Mouse (Mus musculus) frontal cortex, adult 2 months (tissue): ENCODE data around the gene Ptprm. TPM values are rescaled to one million over a fixed set of nuclear protein-coding genes. Genes with fewer than 3 reads are reported as not detected.

Source experiments
- DNase-seq, 2 experiments: peaks; one replicate each; pipeline ENCODE4 v3.0.0; 2022; ENCODE audit warnings: low spot score in 1 of 2; ENCODE audit errors: extremely low spot score in 1 of 2
- polyA plus RNA-seq: library from polyadenylated mRNA; depleted of rRNA; stranded (reverse); fragments of >200 nt; gene quantifications from 2 replicates; pipeline ENCODE4 v1.2.3, GENCODE M21; 2012

Gene Ptprm
- polyA plus RNA-seq, 1 experiment: 34.7 TPM

DNA sequence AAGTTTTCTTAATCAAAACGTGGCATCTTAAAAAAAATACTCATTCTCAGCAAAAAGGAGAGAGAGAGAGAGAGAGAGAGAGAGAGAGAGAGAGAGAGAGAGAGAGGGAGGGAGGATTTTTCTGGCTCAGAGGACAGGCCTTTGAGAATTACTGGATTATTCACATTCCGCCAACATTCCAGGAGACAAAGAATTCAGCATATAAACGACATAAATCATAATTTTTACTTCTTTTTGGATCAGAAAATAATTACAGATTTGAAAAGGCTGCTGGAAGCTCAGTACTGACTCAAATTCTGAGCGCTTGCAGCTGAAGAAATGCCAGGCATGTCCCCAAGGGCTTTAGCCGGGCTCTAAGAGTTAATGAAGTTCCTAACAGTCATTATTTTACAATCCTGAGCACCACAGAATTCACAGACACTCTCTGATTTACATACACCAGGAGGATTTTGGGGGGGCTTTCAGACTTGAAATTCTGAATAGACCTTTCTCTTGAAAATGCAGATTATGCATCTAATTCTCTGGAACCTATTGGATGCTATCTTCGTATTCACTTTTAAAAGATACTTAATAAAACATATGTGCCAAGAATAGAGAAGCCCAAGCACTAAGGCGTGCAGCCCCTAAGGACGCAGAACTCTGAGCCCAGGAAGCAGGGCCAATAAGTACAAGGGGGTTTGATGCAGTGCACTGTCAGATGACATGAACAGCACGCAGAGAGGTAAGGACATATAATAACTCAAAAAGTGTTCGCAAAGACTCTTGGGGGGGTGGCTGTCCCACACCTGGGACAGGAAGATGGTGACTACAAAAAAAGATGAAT lies 112.1 kb downstream of the Ptprm start:
- DNase-seq: no peak

DNA sequence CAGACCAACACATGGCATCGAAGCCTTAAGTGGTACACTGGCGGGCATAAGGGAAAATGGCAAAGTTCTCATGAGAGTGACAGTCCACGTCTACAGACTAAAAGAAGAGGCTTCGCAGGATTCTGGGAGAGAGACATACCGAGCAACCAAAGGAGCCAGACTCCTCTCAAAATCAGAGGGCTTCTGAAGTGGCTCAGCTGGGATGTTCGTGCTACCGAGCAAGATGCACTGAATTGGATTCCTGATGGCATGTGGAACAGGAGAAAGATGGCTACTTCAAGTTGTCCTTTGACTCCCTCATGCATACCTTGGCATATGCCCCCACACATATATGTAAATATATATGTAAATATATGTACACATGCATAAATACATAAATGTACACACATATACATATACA lies 115.4 kb downstream of the Ptprm start:
- no peak for DNase-seq

DNA sequence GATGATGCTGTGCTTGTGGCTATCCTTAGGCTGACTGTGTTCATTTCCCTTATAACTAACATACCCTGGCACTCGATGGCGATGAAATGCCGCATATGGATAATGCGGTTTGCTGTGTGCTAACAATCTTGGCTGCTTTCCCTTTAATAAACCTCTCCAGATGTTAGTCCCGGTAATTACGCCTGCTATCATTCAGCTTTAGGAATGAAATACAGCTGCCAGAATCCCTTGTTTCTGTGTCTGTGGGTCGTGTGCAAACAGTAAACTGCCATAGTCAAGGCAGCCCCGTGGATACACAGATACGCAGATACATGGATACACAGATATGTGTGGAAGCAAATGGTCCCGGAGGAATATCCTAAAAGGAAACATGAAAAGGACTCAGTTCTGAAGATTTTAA lies 116.8 kb downstream of the Ptprm start:
- DNase-seq: no peak

DNA sequence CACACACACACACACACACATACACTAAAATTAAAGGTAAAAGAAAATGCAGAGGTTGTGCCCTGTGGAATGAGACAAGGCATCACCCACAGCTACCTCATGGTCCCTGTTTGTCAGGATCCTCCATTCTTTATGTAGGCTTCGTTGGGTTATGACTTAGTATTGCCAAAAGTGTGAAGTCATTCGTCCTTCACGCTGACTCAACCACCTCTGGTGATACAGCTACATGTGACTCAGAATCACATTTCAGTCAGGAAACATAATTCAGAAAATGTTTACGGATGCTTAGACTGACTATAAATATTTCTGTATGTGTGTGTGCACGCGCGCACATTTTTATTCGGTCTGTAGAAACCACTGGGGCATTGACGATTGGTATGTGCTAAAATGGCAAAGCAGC lies 121.2 kb downstream of the Ptprm start:
- DNase-seq: peak in 1 of 2 experiments; percentile 10

DNA sequence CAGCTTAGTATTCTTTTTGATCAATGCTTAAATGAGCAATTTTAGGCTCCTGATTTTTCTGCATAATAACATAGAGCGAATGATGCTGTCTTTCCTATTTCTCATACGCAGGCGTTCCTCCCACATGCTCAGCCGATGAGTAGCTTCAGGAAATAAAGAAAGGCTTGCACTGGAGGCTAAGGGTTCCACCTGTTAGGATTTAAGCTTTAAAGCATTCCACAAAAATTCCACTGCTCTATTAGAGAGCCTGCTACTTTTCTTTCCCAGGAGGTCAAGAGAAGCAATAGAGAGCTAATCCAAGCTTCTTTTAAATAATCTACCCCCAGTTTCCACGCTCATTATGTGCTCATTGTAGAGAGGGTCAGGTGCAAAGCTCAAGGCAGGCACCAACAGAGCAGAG lies 127.3 kb downstream of the Ptprm start:
- DNase-seq: peak in 1 of 2 experiments; percentile 40

DNA sequence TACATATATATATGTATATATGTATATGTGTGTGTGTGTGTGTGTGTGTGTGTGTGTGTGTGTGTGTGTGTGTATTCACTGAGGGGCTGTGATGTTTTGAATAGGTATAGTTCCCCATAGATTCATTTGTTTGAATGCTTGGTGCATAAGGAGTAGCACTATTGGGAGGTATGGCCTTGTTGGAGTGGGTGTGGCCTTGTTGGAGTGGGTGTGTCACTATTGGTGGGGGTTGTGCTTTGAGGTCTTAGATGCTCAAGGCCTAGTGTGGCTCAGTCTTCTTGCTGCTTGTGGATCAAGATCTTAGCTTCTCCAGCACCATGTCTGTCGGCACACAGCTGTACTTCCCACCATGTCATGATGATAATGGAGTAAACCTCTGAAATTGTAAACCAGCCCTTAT lies 138.9 kb downstream of the Ptprm start:
- no peak for DNase-seq

DNA sequence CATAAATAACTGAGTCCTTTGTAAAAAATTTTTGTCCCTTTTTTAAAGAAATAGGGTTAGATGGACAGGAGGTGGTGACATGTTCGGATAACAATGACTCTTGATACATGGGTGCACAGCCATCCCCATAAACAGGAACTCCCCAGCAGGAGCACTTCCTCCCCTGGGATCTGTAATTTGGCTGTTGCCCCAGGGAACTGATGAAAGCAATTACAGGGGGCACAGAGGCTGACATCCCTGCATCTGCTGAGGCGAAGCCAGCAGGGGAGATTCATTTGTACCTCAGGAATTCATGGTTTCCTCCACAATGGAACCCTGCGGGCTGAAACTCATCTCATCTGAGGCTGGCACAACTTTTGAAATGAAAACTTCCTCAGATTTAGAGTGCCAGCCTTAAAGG lies 140.5 kb downstream of the Ptprm start:
- no peak for DNase-seq

DNA sequence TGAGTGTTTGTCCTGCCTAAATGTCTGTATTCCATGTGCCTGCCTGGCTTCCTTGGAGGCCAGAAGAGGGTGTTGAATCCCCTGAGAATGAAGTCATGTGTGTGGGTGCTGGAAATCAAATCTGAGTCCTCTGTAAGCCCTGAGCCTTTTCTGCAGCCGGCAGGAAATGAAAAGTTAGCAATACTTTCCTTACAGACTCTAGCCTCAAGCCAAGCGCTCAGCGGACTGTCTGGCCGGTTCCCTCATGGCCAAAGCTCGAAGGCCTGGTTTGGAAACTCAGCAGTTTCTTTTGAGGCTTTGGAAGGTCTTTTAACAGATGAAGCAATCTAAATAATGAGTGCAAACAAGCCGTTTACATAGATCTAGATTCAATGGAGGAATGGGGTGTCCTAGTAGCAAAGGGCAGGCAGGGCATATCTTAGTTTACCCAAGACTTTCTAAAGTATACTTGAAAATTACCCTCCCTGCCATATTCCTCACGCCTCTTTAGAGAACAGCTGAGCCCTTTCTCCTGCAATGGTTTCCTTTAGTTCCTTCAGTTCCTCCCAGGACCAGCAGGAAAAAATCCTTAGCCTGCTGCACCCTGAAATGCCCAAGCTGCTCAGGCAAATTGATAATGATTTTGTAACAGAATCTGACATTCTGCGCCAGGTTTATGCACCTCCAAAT lies 144.4 kb downstream of the Ptprm start:
- DNase-seq: no peak

DNA sequence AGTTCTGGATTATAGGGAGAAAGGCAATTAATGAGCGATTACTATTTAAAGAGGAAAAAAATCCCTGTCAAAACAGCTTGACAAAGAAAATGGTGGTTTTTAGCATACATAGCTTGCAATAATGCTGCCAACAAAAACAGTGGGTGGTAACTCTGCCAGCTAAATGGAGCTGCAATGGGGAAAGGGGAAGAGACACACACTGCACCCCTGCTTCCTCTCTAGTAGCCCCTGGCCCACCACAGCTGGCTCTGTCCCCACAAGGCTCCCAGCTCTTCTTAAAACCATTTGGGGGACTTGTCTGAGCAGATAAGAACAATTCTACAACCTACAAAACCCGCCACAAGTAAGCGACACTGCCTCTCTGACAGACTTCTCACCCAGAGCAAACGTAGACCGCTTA lies 145.7 kb downstream of the Ptprm start:
- DNase-seq: no peak

DNA sequence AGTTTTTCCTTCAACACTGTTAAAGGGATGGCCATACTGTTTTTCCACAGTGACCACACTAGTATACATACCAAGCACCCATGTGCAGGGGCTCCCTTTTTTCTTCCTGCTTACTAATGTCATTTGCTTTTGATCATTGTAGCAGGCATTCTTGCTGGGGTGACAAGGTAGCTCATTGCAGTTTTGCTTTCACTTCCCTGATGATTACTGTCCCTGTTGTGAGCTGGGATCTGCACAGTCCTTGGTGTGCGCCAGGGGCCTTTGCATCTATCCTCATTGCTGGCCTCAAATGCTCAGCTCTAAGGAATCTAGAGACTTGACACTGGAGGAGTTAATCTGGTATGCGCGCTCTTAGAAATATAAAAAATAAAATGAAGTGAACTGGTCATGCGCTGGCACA lies 147.3 kb downstream of the Ptprm start:
- DNase-seq: no peak

DNA sequence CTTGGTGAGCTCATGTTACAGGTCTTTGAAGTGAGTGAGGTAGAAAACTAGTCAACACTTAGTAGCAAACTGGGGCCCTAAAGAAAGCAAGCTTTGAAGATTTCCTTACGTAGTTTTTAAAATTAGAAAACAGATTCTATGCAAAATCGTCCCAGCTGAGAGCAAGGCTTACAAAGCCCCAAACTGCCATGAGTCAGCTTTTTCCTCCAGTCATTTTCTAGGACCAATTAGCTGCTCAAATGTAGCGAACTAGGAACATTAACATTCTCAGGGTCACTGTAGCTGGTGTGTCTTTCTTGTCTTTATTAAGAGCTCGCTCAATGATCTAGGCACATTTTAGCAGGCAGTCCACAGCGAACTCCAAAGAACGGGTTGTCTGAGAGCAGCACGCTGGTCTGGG lies 153.1 kb downstream of the Ptprm start:
- DNase-seq: peak in 1 of 2 experiments; percentile 14

DNA sequence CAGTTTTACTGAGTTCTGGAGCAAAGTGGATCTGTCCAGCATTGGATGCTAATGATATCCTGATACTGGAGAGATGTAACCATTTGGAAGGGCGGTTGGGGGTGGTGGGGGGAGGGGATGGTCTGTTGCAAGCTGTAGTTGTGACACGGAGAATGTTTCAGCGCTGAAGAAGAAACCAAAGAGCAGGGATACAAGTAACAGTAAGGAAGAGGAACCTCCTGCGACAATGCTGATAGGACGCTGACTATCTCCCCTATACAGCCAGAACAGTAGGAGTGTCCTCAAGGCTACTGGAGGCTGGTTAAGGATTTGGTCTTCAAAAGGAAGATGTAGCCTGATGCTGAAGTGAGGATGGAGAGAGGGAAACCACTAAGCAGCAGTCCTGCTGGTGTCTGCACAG lies 160.5 kb downstream of the Ptprm start:
- no peak for DNase-seq

DNA sequence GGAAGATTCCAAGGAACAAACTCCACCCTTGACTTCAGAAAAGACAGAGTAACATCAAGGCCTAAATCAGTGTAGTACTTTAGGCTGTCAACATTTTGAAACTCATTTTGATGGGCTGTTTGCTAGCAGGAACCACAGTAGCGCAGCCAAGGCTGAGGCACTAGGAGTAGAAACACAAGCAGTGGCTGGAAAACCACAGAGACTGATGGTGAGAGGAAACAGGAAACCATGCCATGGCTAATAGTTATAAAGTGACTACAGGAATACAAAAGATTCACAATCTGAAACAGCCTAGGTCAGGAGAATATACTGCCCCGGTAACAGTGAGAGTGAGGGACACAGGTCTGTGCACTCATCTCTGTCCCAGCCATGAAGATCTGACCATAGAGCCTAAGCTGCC lies 165.7 kb downstream of the Ptprm start:
- no peak for DNase-seq

DNA sequence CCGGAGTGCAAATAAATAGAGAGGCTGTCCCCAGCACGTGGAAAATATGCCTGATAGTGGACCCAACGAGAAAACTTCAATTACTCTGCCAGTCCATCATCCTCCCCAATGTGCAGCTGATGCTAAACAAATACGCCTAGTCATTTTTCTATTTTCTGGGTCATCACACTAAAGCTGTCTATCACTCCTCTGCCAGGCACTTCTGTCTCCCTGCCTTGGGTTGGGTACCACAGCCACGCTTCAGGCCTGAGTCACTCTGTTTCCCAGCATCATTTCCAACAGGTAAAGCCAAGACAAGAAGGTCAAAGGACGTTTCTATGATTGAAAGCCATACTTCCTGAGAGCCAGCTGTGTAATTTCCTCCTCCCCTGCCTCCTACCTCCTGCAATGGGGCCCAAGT lies 167.4 kb downstream of the Ptprm start:
- no peak for DNase-seq

DNA sequence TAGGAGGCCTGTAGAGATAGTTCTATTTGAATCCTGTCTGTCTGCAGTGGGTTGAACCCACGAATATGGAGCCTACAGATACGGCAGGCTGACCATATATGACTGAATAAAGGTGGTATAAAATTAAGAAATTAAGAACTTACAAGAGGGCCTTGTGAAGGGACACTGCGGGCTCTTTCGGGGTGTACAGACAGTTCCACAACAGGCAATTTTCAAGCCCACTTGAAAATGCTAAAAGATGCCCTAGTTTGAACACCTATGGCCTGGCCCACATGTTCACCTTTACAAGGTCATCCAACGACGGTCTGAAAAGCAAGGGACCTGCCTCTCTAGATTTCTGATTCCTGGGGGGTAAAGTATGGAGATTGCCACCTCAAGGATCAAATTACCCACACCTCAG lies 168.3 kb downstream of the Ptprm start:
- no peak for DNase-seq

DNA sequence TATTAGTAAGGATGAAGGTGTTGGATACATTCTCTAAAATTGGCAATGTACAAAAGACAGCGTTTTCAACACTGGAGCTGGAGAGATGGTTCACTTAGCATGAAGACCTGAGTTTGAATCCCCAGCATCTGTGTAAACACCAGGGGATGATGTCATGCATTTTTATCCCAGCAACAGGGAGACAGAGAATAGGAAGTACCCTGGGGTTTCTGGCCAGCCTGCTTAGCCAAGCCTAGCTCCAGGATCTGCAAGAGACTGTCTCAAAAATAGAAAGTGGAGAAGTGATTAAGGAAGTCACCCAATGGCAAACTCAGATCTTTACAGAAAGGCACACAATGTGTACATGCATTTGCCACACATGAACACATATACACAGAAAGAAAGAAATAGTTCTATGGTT lies 174.8 kb downstream of the Ptprm start:
- no peak for DNase-seq

DNA sequence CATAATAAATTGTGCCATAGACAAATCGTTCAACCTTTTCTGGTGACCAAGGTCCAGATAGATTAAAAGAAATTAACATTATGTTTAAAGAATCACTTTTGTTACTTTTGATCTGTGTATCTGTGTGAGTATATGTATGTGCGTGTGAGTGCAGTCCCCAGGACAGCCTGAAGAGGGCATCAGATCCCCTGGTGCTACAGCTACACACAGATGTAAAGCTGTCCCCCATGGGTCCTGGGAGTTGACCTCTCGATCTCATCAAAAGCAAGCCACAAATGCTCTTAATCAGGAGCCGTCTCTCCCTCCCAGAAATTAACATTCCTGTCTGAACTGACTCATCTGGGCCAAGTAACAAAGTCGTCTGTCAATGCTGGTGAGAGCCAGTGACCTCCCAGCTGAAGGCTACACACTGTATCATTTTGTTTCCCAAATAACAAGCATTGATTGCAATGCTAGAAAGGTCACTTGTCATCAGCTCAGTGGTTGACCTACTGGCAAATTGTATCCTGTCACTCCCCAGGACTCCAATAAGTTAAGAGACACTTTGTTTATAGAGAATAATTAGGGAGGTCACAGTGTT lies 175.5 kb downstream of the Ptprm start:
- DNase-seq: no peak

DNA sequence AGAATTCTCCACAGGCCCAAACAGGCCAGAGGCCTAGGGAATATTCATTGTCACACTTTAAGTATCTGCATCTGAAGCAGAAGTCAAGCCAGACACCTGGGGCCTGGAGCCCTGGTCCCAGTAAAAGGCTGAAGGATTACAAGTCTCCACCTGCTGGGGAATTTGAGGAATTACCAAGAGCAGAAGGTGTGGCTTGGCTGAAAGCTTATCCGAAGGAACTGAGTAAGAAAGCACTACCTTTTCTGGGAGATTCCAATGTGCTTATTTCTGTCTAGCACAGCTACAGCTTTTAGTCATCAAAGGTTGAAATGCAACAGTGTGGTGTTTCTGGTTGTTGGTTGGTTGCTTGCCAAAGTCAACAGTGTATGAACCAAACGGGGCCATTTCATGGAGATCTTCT lies 178.4 kb downstream of the Ptprm start:
- DNase-seq: peak in 1 of 2 experiments; percentile 66

DNA sequence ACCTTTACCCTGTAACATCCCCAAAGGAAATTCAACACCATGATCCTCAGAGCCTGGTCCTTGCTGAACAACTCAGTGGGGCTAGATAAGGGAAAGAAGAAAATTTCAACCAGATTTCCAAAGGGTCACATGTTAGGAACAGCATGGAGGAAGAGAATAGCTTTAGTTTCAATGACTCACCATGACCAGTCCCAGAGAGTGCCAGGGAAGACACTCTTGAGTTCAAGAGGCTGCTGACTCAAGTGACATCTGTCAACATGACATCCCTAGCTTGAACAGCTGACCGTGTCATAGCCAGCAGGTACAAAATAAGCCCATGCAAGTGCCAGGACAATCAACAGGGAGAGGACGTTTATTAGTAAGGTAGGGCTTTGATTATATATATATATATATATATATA lies 182.9 kb downstream of the Ptprm start:
- DNase-seq: no peak

DNA sequence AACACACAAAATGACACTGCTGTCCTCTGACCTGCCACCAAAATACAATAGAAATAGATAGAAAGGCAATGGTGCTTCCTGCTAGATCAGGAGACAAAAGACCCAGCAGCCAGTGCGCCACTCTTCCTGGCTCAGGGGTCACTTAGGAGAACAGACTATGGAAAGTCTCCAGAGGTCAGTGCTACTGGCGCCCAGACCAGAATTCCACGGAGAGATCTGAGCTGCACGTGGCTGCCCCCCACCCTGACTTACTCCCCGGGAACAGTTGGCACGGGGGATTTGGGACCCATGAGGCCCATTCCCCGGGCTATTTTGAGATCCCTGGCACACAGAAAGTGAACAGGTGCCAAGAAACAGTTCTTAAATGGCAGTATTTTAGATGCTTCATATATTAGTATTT lies 183.6 kb downstream of the Ptprm start:
- DNase-seq: no peak

DNA sequence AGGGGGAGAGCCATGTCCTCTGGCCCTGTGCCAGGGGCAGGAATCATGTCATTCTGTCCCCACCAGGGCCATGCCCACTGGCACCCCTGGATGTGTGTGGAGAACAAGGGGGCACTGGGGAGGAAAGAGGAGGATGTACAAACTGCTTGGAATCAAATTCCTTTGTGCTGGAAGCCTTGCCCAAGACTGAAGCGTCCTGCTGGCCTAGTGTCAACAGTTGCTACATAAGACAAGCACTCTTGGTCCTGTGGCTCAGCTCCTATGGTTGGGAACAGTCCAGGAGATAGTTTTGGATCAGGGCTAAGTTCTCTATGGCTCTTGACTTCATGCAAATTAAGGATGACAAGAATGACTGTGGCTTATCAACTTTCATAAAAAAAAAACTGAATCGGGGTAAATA lies 188.4 kb downstream of the Ptprm start:
- no peak for DNase-seq

DNA sequence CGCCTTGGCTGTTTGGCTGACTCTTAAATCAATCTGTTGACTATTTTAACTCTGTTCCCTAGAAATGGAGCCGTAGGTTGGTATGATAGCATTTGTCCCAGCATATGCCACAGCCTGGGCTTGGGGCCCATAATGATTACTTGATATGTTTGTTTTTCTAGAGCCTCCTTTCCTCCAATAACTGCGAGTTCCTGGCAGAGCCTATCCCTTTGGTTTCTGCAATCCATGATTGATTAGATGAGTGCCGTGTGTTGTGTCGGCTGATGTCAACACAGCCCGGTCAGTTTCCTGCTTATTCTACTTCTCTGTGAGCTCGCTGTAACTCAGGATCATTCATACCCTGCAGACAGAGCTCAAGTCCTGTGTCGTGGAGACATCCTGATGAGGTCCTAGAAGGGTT lies 194.6 kb downstream of the Ptprm start:
- DNase-seq: no peak
